Mouse (Mus musculus) brain, adult 2 months (tissue): Measurements from ENCODE around the gene Zfp1.

Experiments
- DNase-seq: peaks from one replicate; pipeline ENCODE4 v3.0.0; 2011; ENCODE audit warnings: low read depth, low spot score

Gene Zfp1

DNA sequence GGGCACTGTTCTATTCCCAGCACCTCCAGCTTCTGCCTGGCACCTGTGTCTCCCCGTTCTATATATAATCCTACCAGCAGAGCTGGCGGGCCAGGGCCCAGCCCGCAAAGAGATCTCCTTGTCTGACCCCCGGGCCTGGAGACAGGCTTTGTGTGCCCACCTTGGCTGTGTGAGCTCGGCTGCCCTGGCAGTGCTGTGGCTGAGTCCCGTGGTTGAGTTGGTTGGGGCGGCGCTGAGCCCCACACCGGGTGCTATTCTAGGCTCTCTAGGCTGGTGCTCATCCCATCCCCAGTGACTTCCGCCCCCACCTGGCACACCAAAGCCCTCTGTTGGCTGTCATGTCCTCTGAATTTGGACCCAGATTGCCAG, 18.4 kb upstream of the Zfp1 start:
- DNase-seq, result peak; percentile 67

DNA sequence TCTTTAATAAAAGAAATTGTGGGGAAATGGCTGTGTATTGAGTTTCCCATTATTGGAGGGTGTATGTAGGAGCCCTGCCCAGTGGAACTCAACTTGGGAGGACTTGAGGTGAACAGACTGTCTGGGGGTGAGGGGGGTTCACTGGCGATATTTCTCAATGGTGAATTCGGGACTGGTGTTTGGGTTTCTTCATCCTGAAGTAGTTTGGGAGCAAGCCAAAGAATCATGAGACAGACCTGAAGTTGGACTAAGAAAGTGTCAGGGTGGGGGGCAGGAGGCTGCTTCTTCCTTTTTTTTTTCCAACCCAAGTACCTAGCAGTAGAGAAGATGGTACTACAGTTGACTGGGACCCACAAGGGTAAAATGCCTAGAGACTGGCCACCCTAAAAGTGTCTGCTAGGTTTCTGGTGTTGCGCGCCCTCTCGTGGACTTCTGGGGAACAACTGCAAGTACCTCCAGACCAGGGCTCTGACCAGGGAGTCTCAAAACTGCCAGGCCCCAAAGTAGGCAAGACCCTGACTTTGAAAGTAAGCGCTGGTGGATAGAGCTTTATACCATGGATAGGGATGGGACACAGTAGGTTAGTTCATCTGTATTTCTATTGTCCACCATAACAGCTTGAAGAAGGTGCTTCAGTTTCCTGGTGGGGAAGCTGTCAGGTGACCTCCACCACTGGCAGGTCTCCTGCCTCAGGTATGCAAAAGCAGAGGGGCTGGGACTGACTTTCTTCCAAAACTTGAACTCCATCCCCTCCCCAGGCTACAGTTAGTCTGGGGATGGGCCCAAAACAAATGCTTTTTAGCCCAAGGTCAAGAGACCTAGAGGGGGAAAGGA, 17.3 kb upstream of the Zfp1 start:
- peak; percentile 91 for DNase-seq

DNA sequence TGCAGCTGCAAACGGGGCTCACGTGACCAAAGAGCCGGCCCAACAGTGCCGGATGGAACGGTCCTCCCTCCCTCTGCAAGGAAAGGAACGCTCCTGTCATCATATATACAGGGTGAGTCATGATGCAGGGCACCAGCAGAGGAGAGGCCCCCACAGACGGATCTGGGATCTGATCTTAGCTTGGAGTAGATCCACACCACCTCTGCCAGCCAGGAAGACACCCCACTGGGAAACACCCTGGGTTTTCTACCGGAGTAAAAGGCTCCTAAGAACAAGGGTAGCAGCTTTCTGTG, 16.7 kb upstream of the Zfp1 start:
- peak; percentile 89 for DNase-seq

DNA sequence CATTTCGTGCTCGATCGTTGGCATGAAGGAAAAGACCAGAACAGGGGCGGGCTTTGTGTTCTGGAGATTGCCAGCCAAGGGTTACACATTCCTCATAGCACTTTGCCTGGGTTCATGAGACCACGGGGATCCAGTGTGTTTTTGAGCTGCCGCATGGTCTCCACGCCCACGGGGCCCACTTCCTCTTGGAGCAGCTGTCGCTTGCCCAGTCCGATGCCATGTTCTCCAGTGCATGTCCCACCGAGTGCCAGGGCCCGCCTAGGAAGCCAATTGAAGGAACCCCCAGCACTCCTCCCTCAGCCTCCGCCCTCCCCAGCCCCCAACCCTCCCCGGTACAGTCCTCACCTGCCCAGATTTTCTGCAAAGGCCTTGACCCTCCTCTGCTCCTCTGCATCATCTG, 16.3 kb upstream of the Zfp1 start:
- no peak for DNase-seq

GRCm38 (mm10) chr8:111627923-111628322, 15.3 kb upstream of the Zfp1 start:
- DNase-seq, result no peak

GRCm38 (mm10) chr8:111628401-111628800, 14.8 kb upstream of the Zfp1 start:
- no peak for DNase-seq

DNA sequence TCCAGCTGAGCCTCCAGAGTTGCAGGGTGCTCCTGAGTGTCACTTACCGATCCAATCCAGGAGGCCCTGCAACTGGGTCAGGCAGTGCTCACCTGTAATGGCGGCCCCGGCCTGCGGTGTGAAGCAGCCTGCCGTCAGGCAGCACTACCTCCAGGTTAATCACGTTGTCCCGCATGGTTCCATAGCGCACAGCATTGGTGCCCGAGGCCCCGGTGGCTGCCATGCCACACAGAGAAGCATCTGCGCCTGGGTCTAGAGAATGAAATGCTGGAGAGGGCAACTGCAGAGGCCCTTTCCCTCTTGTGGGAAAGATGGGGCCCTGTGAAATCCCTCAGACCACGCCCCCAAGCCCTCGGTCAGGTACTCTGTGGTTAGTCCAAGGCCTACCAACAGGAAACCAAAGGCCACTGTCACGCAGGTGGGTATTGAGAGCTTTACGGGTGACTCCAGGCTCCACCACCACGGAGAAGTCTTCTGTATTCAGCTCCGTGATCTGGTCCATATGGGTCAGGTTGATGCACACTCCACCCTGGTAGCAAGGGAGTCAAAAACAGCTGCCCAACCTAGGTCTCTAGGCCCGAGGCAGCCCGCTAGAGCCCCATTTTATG, 14.2 kb upstream of the Zfp1 start:
- DNase-seq, result no peak

GRCm38 (mm10) chr8:111630105-111630521, 13.1 kb upstream of the Zfp1 start, which contains the start of gene Ldhd:
Gene Ldhd, minus strand, starts transcription at chr8:111630374.
- peak; percentile 91 for DNase-seq

DNA sequence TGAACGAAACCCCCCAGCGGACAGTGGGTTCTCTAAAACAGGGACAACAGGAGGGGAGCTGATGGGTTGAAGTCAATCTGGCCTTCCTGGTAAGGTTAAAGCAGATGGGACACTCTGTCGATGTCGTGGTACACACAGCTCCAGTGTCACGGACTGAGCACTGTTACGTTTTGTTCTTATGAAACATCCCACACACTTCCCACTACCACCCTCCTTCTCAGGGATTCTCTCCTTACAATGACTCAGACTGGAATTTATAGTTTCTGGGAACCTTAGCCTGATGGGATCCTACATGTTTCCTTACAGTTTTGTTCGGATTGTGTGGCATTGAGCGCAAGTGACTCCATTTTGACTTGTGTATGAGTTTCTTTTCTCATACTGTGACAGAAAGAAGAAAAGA, 11.6 kb upstream of the Zfp1 start:
- DNase-seq, result peak; percentile 81

DNA sequence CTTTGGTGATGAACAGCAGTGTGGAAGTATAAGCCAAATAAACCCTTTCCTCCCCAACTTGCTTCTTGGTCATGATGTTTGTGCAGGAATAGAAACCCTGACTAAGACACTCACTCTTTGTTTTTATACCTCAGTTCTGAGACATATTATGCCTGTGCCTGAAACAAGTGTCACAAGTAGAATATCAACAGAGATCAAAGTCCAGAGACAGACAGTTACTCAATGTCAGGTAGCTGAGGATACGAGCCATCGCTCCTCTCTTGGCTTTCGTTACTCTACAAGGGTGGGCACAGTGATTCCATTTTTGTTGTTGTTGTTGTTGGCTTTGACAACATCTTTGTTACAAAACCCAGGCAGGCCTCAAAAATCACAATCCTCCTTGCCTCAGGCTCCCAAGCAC, 10.2 kb upstream of the Zfp1 start:
- DNase-seq, result no peak

GRCm38 (mm10) chr8:111638086-111638485, 5.1 kb upstream of the Zfp1 start:
- no peak for DNase-seq

DNA sequence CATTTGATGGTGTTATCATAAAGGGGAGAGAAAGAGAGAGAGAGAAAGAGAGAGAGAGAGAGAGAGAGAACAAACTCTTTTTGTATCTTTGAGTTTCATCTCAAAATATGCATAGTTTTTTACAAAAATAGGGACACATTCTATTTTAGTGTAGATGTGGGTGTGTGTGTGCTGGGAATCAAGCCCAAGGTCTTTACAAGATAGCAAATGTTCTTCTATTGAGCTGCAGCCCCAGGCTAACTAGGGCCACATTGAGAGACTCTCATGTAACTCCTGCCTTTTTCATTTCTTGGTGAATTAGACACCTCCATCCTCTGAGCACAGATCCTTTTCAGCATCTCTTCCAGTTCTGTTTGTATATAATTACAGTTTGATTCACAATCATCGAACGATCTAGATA, 2.1 kb upstream of the Zfp1 start:
- DNase-seq, result peak; percentile 43

GRCm38 (mm10) chr8:111642496-111642895, 705 bp upstream of the Zfp1 start:
- DNase-seq, result no peak

DNA sequence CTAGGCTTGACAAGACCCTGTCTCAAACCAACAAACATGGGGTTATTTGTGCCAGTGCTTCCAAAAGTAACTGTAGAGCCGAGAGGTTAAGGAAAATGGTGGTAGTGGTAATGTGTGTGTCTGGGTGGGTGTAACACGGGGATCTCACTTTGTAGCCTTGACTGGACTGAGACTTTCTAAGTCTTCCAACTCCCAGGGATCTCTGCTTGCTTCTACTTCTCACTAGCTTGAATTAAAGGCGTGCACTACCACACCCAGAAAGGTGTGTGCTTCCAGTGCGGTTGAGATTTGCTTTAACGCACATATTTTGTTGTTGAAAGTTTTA, 300 bp upstream of the Zfp1 start:
- no peak for DNase-seq

- DNase-seq, result peak; percentile 43
Observed at GRCm38 (mm10) chr8:111644286-111645051, 1.3 kb downstream of the Zfp1 start.

- DNase-seq, result no peak
Observed at GRCm38 (mm10) chr8:111645715-111646114, 2.5 kb downstream of the Zfp1 start.

GRCm38 (mm10) chr8:111648834-111649233, 5.6 kb downstream of the Zfp1 start:
- DNase-seq, result no peak

GRCm38 (mm10) chr8:111650651-111651050, 7.5 kb downstream of the Zfp1 start:
- no peak for DNase-seq

- no peak for DNase-seq
Observed at GRCm38 (mm10) chr8:111653524-111653923, 10.3 kb downstream of the Zfp1 start.

DNA sequence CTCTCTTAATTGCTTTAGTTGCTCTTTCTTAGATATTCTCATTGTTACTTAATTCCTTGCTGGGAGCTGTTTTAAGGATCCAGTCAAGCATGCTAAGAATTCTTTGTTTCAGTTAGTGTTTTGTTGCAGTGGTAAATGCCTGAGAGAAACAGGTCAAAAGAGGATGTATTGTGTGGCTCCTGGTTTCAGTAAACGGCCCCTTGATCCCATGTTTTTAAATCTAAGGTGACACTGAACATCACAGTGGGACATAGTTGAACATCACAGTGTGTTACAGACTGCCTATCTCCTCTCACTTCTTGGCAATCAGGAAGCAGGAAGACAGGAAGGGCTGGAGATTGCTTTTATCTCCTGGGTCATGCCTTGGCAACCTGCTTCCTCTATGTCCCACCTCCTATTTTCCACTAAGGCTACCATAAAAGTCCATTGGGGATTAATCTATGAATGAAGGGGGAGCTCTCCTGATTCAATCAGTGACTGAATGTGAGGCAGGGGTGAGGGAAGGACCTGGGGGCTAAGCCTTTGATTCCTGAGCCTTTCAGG, 14.2 kb downstream of the Zfp1 start:
- no peak for DNase-seq

- DNase-seq, result peak; percentile 64
Observed at GRCm38 (mm10) chr8:111658819-111659423, 15.7 kb downstream of the Zfp1 start.

DNA sequence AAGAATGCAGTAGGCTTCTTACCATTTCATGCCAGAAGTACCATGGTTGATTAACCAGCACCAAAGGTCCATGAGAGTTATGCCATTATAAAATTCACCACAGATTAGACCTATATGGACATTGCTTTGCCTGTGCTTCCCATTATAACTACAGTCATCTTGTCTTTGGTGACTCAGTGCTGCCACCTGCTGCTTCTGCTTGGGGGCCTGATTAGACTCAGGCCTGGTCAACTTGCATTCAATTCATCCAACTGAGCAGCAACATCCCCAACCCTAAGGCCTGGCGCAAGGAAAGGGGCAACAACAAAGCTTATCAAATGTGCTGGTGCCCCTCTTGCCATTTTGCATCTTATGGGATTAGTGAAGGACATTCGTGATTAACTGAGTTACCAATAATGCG, 19.3 kb downstream of the Zfp1 start:
- DNase-seq, result peak; percentile 87
